Mouse (Mus musculus) kidney, embryonic 16.5 days (tissue): ENCODE results near the gene Pacsin3. TPM values are rescaled to one million over a fixed set of nuclear protein-coding genes. Genes with fewer than 3 reads are reported as not detected.

Source experiments
- ATAC-seq: fragments of 200-750 bp; cut with Nextera tagmentation; 2 replicates; pipeline ENCODE4 v1.8.0; 2017; ENCODE audit warnings: moderate TSS enrichment; ENCODE audit not compliant: low FRiP score, low TSS enrichment
- H3K27ac ChIP-seq: fragments of 300-500 bp; sonication (generic); 2 replicates; pipeline ENCODE4 v1.5.1; 2014; ENCODE audit warnings: low read length
- H3K27me3 ChIP-seq: fragments of 300-500 bp; sonication (generic); 2 replicates; pipeline ENCODE4 v1.6.1; 2014; ENCODE audit warnings: low read length, control low read depth, mixed read lengths; ENCODE audit not compliant: insufficient read depth
- H3K36me3 ChIP-seq: fragments of 300-500 bp; sonication (generic); 2 replicates; pipeline ENCODE4 v1.6.1; 2014; ENCODE audit warnings: low read length, control low read depth, mixed read lengths; ENCODE audit not compliant: insufficient read depth
- H3K4me1 ChIP-seq: fragments of 300-500 bp; sonication (generic); 2 replicates; pipeline ENCODE4 v1.6.1; 2014; ENCODE audit warnings: low read length, control low read depth, mixed read lengths; ENCODE audit not compliant: insufficient read depth
- H3K4me2 ChIP-seq: fragments of 300-500 bp; sonication (generic); replicated peaks from 2 replicates; pipeline ENCODE4 v1.6.1; 2014; ENCODE audit warnings: low read depth, low read length
- H3K4me3 ChIP-seq: fragments of 300-500 bp; sonication (generic); 2 replicates; pipeline ENCODE4 v1.5.1; 2014; ENCODE audit warnings: mild to moderate bottlenecking, low read length
- H3K9ac ChIP-seq: fragments of 300-500 bp; sonication (generic); replicated peaks from 2 replicates; pipeline ENCODE4 v1.6.1; 2014; ENCODE audit warnings: low read length
- H3K9me3 ChIP-seq: fragments of 300-500 bp; sonication (generic); 2 replicates; pipeline ENCODE4 v1.6.1; 2016; ENCODE audit warnings: low read length, control low read depth
- WGBS: fragments of 180-500 bp; shearing (Covaris S2); extraction: QIAGEN DNeasy Blood & Tissue Kit; methylation state at CpG from one replicate; pipeline ENCODE4 v1.1.7; 2014; 5-methylcytosine and 5-hydroxymethylcytosine counted together
- polyA plus RNA-seq: library from polyadenylated mRNA; unstranded; fragments of >200 nt; fragmentation: Nextera tagmentation; extraction: Ambion mirVana; gene quantifications from 2 replicates; pipeline ENCODE4 v1.2.1, GENCODE M21; 2015

The Pacsin3 gene
- polyA plus RNA-seq, 1 experiment from 2014 or later = 49.6 TPM

DNA sequence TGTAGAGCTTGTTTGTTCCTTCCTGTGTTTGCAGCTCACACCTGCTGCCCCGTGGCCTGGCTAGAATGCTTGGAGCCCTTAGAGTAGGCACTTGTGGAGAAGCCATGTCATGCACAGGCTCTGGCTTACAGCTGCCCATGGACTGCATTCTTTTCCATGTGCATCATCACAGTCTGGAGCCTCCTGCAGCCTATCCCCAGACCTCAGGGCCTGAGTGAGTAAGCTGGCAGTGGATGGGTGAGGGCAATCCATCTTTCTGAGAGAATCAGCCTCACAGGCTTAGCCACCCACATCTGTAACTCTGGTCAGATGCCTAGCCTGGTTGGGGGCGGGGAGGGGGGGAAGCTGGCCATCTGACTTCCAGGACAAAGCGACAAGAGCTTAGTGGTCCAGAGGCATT, 43.4 kb downstream of the Pacsin3 start:
- Histone ChIP-seq H3K4me2 (no peak overlapping the region), H3K4me1 (no peaks in the 10 kb centered on the region), H3K4me3 (no peak overlapping the region), H3K36me3 (no peaks in the 10 kb centered on the region), H3K27me3 (no peaks in the 10 kb centered on the region), H3K27ac (no peak overlapping the region), H3K9me3 (no peaks in the 10 kb centered on the region), H3K9ac (no peak overlapping the region)
- WGBS = 77% methylated on average over 3 of the region's 3 CpGs
- ATAC-seq = peak; percentile 54; the same call in 1 of the 2 replicates

GRCm38 (mm10) chr2:91300784-91301183, 45.0 kb downstream of the Pacsin3 start:
- no peaks in the 10 kb centered on the region for H3K9me3 ChIP-seq

DNA sequence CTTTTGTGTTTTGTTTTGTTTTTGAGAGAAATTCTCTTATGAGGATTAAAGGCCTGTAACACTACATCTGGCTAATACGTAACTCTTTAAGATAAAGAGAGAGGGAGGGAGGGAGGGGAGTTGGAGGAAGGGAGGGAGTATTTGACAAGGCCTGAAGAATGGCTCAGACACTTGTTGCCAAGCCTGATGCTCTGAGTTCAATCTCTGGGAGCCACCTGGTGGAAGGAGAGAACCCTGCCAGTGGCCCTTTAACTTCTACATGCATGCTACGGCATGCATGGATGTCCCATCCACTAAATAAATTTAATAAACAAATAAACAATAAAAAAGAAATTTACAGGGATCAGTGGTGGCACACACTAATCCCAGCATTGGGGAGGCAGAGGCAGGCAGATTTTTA, 46.1 kb downstream of the Pacsin3 start:
- Histone ChIP-seq H3K9me3 (no peaks in the 10 kb centered on the region), H3K4me3 (no peak overlapping the region), H3K27me3 (no peaks in the 10 kb centered on the region), H3K4me2 (no peak overlapping the region), H3K9ac (no peak overlapping the region), H3K27ac (no peak overlapping the region), H3K4me1 (no peaks in the 10 kb centered on the region), H3K36me3 (no peaks in the 10 kb centered on the region)
- ATAC-seq = no peak
- 80% methylated on average over 2 of the region's 2 CpGs for WGBS

More at GRCm38 (mm10) chr2:91300784-91301183, 45.0 kb downstream of the Pacsin3 start:
- H3K4me2 ChIP-seq = no peak overlapping the region
- H3K4me1 ChIP-seq = no peaks in the 10 kb centered on the region
- no peak overlapping the region for H3K27ac ChIP-seq
- 87% methylated on average over 2 of the region's 2 CpGs for WGBS
- H3K36me3 ChIP-seq = no peaks in the 10 kb centered on the region
- no peak overlapping the region for H3K4me3 ChIP-seq
- no peak for ATAC-seq
- no peaks in the 10 kb centered on the region for H3K27me3 ChIP-seq
- H3K9ac ChIP-seq = no peak overlapping the region

GRCm38 (mm10) chr2:91302845-91303244, 47.1 kb downstream of the Pacsin3 start:
- 68% methylated on average over 3 of the region's 3 CpGs for WGBS
- Histone ChIP-seq H3K4me2 (no peak overlapping the region), H3K9ac (no peak overlapping the region)

GRCm38 (mm10) chr2:91305926-91306325, 50.2 kb downstream of the Pacsin3 start:
- H3K27ac ChIP-seq = no peak overlapping the region
- H3K36me3 ChIP-seq = no peaks in the 10 kb centered on the region
- H3K9ac ChIP-seq = no peak overlapping the region
- no peak overlapping the region for H3K4me2 ChIP-seq
- WGBS = 89% methylated on average over 9 of the region's 9 CpGs
- H3K27me3 ChIP-seq = no peaks in the 10 kb centered on the region
- peaks cover 6% of the 10 kb centered on the region; the same call in 1 of the 2 replicates for H3K4me1 ChIP-seq
- H3K4me3 ChIP-seq = no peak overlapping the region
- no peaks in the 10 kb centered on the region for H3K9me3 ChIP-seq
- ATAC-seq = no peak

More at GRCm38 (mm10) chr2:91302845-91303244, 47.1 kb downstream of the Pacsin3 start:
- Histone ChIP-seq H3K4me3 (no peak overlapping the region), H3K27me3 (no peaks in the 10 kb centered on the region), H3K9me3 (no peaks in the 10 kb centered on the region), H3K36me3 (no peaks in the 10 kb centered on the region), H3K4me1 (no peaks in the 10 kb centered on the region), H3K27ac (no peak overlapping the region)
- ATAC-seq = no peak

DNA sequence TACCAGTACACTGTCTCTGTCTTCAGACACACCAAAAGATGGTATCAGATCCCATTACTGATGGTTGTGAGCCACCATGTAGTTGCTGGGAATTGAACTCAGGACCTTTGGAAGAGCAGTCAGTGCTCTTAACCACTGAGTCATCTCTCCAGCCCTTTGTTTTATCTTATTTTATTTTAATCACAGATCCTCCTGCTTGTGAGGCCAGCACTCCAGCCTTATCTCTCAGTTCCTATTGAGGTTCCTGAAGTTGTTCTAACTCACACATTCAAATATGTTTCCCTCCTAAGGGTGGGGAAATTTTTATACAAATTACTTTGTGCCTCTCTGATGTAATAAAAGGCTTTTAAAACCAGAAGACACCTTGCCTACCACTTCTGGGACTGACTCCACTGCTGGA, 50.8 kb downstream of the Pacsin3 start:
- Histone ChIP-seq H3K36me3 (no peaks in the 10 kb centered on the region), H3K4me1 (peaks cover 6% of the 10 kb centered on the region; the same call in 1 of the 2 replicates), H3K27me3 (no peaks in the 10 kb centered on the region)

GRCm38 (mm10) chr2:91308680-91309079, 52.9 kb downstream of the Pacsin3 start:
- ATAC-seq = peak; percentile 57; the same call in 1 of the 2 replicates
- Histone ChIP-seq H3K27ac (peak overlapping the region; percentile 16; the same call in 1 of the 2 replicates), H3K4me1 (peaks cover 12% of the 10 kb centered on the region; the same call in 1 of the 2 replicates), H3K9ac (no peak overlapping the region), H3K27me3 (no peaks in the 10 kb centered on the region), H3K36me3 (no peaks in the 10 kb centered on the region), H3K4me3 (no peak overlapping the region), H3K4me2 (no peak overlapping the region), H3K9me3 (no peaks in the 10 kb centered on the region)
- 27% methylated on average over 5 of the region's 5 CpGs for WGBS

More for the DNA sequence above, 50.8 kb downstream of the Pacsin3 start:
- H3K9me3 ChIP-seq = no peaks in the 10 kb centered on the region
- no peak for ATAC-seq
- no peak overlapping the region for H3K4me2 ChIP-seq
- H3K9ac ChIP-seq = no peak overlapping the region
- H3K4me3 ChIP-seq = no peak overlapping the region
- H3K27ac ChIP-seq = no peak overlapping the region

GRCm38 (mm10) chr2:91309546-91309945, 53.8 kb downstream of the Pacsin3 start:
- H3K9ac ChIP-seq = no peak overlapping the region
- H3K4me1 ChIP-seq = peaks cover 12% of the 10 kb centered on the region; the same call in 1 of the 2 replicates
- H3K36me3 ChIP-seq = no peaks in the 10 kb centered on the region
- no peak overlapping the region for H3K4me2 ChIP-seq
- H3K9me3 ChIP-seq = no peaks in the 10 kb centered on the region
- H3K27me3 ChIP-seq = no peaks in the 10 kb centered on the region
- WGBS = 55% methylated on average over 3 of the region's 3 CpGs
- no peak for ATAC-seq
- H3K27ac ChIP-seq = no peak overlapping the region
- no peak overlapping the region for H3K4me3 ChIP-seq

GRCm38 (mm10) chr2:91312578-91313311, 57.0 kb downstream of the Pacsin3 start:
- 32% methylated on average over 10 of the region's 10 CpGs for WGBS

DNA sequence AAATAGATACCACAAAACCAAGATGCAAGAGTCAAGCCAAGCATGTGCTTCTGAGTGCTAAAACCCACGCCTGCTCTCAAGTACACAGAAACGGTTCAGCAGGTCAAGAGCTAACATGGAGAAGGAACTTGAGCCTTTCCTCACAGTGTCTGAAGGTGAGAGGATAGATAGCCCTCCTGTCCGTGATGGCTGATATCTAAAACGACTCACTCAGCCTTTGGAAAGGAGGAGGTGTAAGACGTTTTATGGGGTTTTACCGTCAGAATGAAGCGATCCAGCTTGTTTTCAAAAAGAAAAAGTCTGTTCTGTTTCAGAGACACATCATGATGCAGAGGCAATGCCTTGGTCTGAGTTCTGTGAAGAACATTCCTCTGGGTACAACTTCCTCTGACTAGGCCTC, 58.4 kb downstream of the Pacsin3 start:
- WGBS = 54% methylated on average over 7 of the region's 7 CpGs

More at GRCm38 (mm10) chr2:91312578-91313311, 57.0 kb downstream of the Pacsin3 start:
- ATAC-seq = peak; percentile 79
- Histone ChIP-seq H3K9me3 (no peaks in the 10 kb centered on the region), H3K4me1 (peaks cover 12% of the 10 kb centered on the region; the same call in 1 of the 2 replicates), H3K9ac (no peak overlapping the region), H3K36me3 (no peaks in the 10 kb centered on the region), H3K27me3 (no peaks in the 10 kb centered on the region), H3K4me2 (no peak overlapping the region), H3K27ac (peak overlapping the region; percentile 4; the same call in 1 of the 2 replicates), H3K4me3 (no peak overlapping the region)

More for the DNA sequence above, 58.4 kb downstream of the Pacsin3 start:
- no peak overlapping the region for H3K4me3 ChIP-seq
- peaks cover 6% of the 10 kb centered on the region; the same call in 1 of the 2 replicates for H3K4me1 ChIP-seq
- H3K4me2 ChIP-seq = no peak overlapping the region
- H3K9ac ChIP-seq = no peak overlapping the region
- no peaks in the 10 kb centered on the region for H3K9me3 ChIP-seq
- no peaks in the 10 kb centered on the region for H3K27me3 ChIP-seq
- H3K27ac ChIP-seq = no peak overlapping the region
- H3K36me3 ChIP-seq = no peaks in the 10 kb centered on the region
- ATAC-seq = no peak
